Mouse (Mus musculus): ENCODE measurements around the gene Pkd1l1. TPM values are rescaled to one million over a fixed set of nuclear protein-coding genes. Genes with fewer than 3 reads are reported as not detected.

Pkd1l1 gene
- polyA plus RNA-seq (2021; fragmentation: Nextera tagmentation), result 0.16 TPM in 1 of 2 replicates, not detected in the other
- long read RNA-seq, experiment 1, partial matches to known transcripts, result 0 of 1 reads
- long read RNA-seq, experiment 1, other reads (novel, unspliced or antisense), result 1 of 1 reads
- long read RNA-seq, experiment 2, result 0 reads

GRCm38 (mm10) chr11:8973166-8973565 lies at the start of gene Pkd1l1:
TSS of gene Pkd1l1 (minus strand) at chr11:8973266.

GRCm38 (mm10) chr11:9010853-9011339 lies 37.8 kb upstream of the Pkd1l1 start, which contains the start of gene Hus1:
TSS of gene Hus1 (minus strand) at chr11:9011191.

Other genes starting within 250 kb of the Pkd1l1 start
- gene Hus1, start 37.9 kb upstream of the Pkd1l1 start, polyA plus RNA-seq (2021; fragmentation: Nextera tagmentation), result 6.2 and 6.3 TPM in 2 replicates
- gene Gm11992, start 75.3 kb upstream of the Pkd1l1 start, polyA plus RNA-seq (2021; fragmentation: Nextera tagmentation), result 2.8 and 5.2 TPM in 2 replicates
- 0.36 and 0.38 TPM in 2 replicates for gene Sun3, start 75.7 kb upstream of the Pkd1l1 start, polyA plus RNA-seq (2021; fragmentation: Nextera tagmentation)
- gene Upp1, start 144.8 kb upstream of the Pkd1l1 start, polyA plus RNA-seq (2021; fragmentation: Nextera tagmentation), result 5.8 and 9.2 TPM in 2 replicates
- 0.01 TPM in 2 replicates for gene Abca13, start 218.7 kb upstream of the Pkd1l1 start, polyA plus RNA-seq (2021; fragmentation: Nextera tagmentation)

Measured in layer of hippocampus, adult 6 months (tissue).